Mouse (Mus musculus): ENCODE data around the gene Nek7.

DNA sequence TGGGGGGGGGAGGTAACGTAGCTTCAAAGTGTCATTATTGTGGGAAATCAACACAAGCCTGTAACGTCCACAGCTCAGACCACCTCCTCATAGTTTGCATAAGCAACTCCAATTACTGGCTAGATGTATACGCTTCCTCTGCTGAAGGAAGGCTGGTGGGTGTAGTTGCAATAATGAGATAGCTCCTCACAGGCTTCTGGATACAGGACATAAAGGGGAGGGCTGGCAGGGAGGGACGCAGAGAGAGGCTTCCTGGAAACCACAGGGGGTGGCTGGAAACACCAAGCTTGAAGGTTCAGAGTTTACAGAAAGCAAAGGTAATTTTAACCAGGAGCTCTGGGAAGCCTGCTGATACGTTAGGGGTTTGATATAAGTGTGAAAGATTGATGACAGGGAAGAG is 115.7 kb downstream of the Nek7 start:
- TF ChIP-seq POLR2A (IDR thresholded peaks at IDR 0.05; ENCODE audit: control insufficient read depth, low read depth, low read length) (no peak), CTCF (IDR thresholded peaks at IDR 0.05; ENCODE audit: control insufficient read depth, insufficient read depth, insufficient replicate concordance, low read depth, low read length) (no peak)

Data from testis, adult 2 months (tissue).